Mouse (Mus musculus) lung, postnatal 0 days (tissue): ENCODE measurements at regions not wholly inside any gene's neighbourhood (a gene's known extent, or its start where the extent isn't known, plus 50 kb on each side); places are given as distances from the start of the nearest gene placed in this dataset.

Experiments
- CTCF ChIP-seq: IDR thresholded peaks from 2 replicates; pipeline ENCODE4 v1.5.1; 2016; ENCODE audit warnings: antibody characterized with exemption, mild to moderate bottlenecking
- EP300 ChIP-seq: IDR thresholded peaks from 2 replicates; pipeline ENCODE4 v1.6.1; 2016; ENCODE audit warnings: antibody characterized with exemption, mild to moderate bottlenecking, control low read depth

- TF ChIP-seq CTCF (no peak), EP300 (no peak)
These were observed 143.8 kb downstream of the Psat1 start for GRCm38 (mm10) chr19:15803131-15803889.
